Mouse (Mus musculus): ENCODE measurements around the gene Olfr1392. TPM values are rescaled to one million over a fixed set of nuclear protein-coding genes. Genes with fewer than 3 reads are reported as not detected.

The Olfr1392 gene
- polyA plus RNA-seq, 1 experiment: 0.11 TPM

DNA sequence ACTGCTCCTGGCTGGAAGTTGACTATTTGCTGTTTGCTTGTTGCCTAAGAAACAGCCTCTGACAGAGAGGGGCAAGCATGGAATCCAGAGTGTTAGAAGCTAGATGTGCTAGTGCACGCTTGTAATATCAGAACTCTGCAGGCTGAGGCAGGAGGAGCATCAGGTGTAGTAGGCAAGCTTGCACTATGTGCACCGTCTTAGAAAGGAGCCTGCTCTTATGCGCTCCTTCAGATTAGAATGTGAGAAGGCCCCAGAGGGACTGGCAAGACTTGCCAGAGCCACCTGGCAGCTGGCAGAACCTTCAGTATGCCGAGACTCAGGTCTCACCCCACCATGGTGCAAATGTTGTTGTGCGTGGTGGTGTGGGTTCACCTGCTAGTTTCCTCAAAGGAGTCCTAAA is 33.0 kb upstream of the Olfr1392 start:
- Histone ChIP-seq H3K4me1 (ENCODE audit: control insufficient read depth, insufficient read depth, insufficient read length, low read length) (peaks cover 33% of the 10 kb centered on the region), H3K4me3 (ENCODE audit: low read depth, low read length) (peak overlapping the region; percentile 24), H3K27ac (ENCODE audit: insufficient read depth, low read depth, low read length) (no peak overlapping the region), H3K36me3 (ENCODE audit: control insufficient read depth, insufficient read depth, low read length) (peaks cover 27% of the 10 kb centered on the region), H3K27me3 (ENCODE audit: control insufficient read depth, insufficient read depth, low read length) (no peaks in the 10 kb centered on the region)
- no peak for TF ChIP-seq POLR2A (IDR thresholded peaks at IDR 0.05; ENCODE audit: low read depth, low read length)
- no peak for TF ChIP-seq CTCF (IDR thresholded peaks at IDR 0.05; ENCODE audit: extremely low read depth, insufficient read length, insufficient replicate concordance, low read depth, low read length)
- WGBS: 73% methylated on average over 5 of the region's 5 CpGs

DNA sequence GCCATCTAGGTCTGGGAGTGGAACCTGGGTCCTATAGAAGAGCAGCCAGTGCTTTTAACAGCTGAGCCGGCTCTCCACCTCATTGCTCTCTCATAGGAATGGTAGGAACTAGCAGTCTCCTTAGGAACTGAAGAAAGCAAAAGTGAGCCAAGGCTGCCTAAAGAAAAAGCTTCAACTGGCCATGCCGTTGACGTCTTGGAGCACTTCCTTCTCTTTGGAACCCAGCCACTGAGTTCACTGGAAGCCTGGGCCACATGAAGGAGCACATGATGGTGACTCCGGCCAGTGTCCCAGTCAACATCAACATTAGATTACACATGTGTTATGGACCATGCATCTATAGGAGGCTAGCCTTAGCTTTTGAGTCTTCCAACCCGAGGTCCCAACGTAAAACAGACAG is 32.0 kb upstream of the Olfr1392 start:
- Histone ChIP-seq H3K27ac (ENCODE audit: insufficient read depth, low read depth, low read length) (no peak overlapping the region), H3K27me3 (ENCODE audit: control insufficient read depth, insufficient read depth, low read length) (no peaks in the 10 kb centered on the region), H3K4me3 (ENCODE audit: low read depth, low read length) (no peak overlapping the region), H3K4me1 (ENCODE audit: control insufficient read depth, insufficient read depth, insufficient read length, low read length) (peaks cover 28% of the 10 kb centered on the region), H3K36me3 (ENCODE audit: control insufficient read depth, insufficient read depth, low read length) (peaks cover 30% of the 10 kb centered on the region)
- no peak for TF ChIP-seq CTCF (IDR thresholded peaks at IDR 0.05; ENCODE audit: extremely low read depth, insufficient read length, insufficient replicate concordance, low read depth, low read length)
- no peak for TF ChIP-seq POLR2A (IDR thresholded peaks at IDR 0.05; ENCODE audit: low read depth, low read length)
- 68% methylated on average over 6 of the region's 6 CpGs for WGBS

GRCm38 (mm10) chr11:49259296-49259695 is 25.8 kb upstream of the Olfr1392 start:
- H3K27me3 ChIP-seq (ENCODE audit: control insufficient read depth, insufficient read depth, low read length): no peaks in the 10 kb centered on the region
- peaks cover 33% of the 10 kb centered on the region for H3K4me1 ChIP-seq (ENCODE audit: control insufficient read depth, insufficient read depth, insufficient read length, low read length)
- H3K4me3 ChIP-seq (ENCODE audit: low read depth, low read length): no peak overlapping the region
- no peak for TF ChIP-seq POLR2A (IDR thresholded peaks at IDR 0.05; ENCODE audit: low read depth, low read length)
- TF ChIP-seq CTCF (IDR thresholded peaks at IDR 0.05; ENCODE audit: extremely low read depth, insufficient read length, insufficient replicate concordance, low read depth, low read length): no peak
- 31% methylated on average over 2 of the region's 2 CpGs for WGBS
- H3K27ac ChIP-seq (ENCODE audit: insufficient read depth, low read depth, low read length): peak overlapping the region; percentile 43; the same call in 1 of the 2 replicates
- peaks cover 40% of the 10 kb centered on the region for H3K36me3 ChIP-seq (ENCODE audit: control insufficient read depth, insufficient read depth, low read length)

DNA sequence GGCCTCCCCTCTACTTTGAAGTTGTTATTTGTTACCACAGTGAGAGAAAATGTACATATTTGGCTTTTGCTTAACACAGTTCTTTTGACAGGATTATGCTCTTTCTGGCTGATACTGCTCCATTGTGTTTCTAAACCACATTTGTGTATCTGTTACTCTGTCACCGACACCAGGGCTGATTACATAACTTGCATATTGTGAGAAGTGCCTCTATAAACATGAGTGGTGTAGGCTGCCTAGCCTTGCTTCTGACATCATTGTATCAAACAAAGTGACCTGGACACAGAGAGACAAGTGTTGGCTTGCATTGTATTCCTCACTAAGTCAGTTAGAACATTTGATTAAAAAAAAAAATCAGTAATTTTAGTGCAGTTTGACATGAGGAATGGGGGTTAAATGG is 25.3 kb upstream of the Olfr1392 start:
- 7% methylated on average over 1 of the region's 1 CpGs for WGBS
- Histone ChIP-seq H3K4me3 (ENCODE audit: low read depth, low read length) (no peak overlapping the region), H3K27ac (ENCODE audit: insufficient read depth, low read depth, low read length) (peak overlapping the region; percentile 43; the same call in 1 of the 2 replicates), H3K4me1 (ENCODE audit: control insufficient read depth, insufficient read depth, insufficient read length, low read length) (peaks cover 36% of the 10 kb centered on the region), H3K27me3 (ENCODE audit: control insufficient read depth, insufficient read depth, low read length) (no peaks in the 10 kb centered on the region), H3K36me3 (ENCODE audit: control insufficient read depth, insufficient read depth, low read length) (peaks cover 38% of the 10 kb centered on the region)
- no peak for TF ChIP-seq CTCF (IDR thresholded peaks at IDR 0.05; ENCODE audit: extremely low read depth, insufficient read length, insufficient replicate concordance, low read depth, low read length)

- TF ChIP-seq CTCF (IDR thresholded peaks at IDR 0.05; ENCODE audit: extremely low read depth, insufficient read length, insufficient replicate concordance, low read depth, low read length) (no peak), POLR2A (IDR thresholded peaks at IDR 0.05; ENCODE audit: low read depth, low read length) (no peak)
- Histone ChIP-seq H3K4me1 (ENCODE audit: control insufficient read depth, insufficient read depth, insufficient read length, low read length) (peaks cover 36% of the 10 kb centered on the region), H3K36me3 (ENCODE audit: control insufficient read depth, insufficient read depth, low read length) (peaks cover 35% of the 10 kb centered on the region), H3K4me3 (ENCODE audit: low read depth, low read length) (no peak overlapping the region), H3K27ac (ENCODE audit: insufficient read depth, low read depth, low read length) (peak overlapping the region; percentile 8; the same call in 1 of the 2 replicates), H3K27me3 (ENCODE audit: control insufficient read depth, insufficient read depth, low read length) (no peaks in the 10 kb centered on the region)
- 65% methylated on average over 21 of the region's 21 CpGs for WGBS
Observed at GRCm38 (mm10) chr11:49260598-49261312, 24.3 kb upstream of the Olfr1392 start.

GRCm38 (mm10) chr11:49261313-49261855 is 23.7 kb upstream of the Olfr1392 start:
- Histone ChIP-seq H3K4me3 (ENCODE audit: low read depth, low read length) (no peak overlapping the region), H3K4me1 (ENCODE audit: control insufficient read depth, insufficient read depth, insufficient read length, low read length) (peaks cover 36% of the 10 kb centered on the region), H3K27me3 (ENCODE audit: control insufficient read depth, insufficient read depth, low read length) (no peaks in the 10 kb centered on the region), H3K27ac (ENCODE audit: insufficient read depth, low read depth, low read length) (peak overlapping the region; percentile 25), H3K36me3 (ENCODE audit: control insufficient read depth, insufficient read depth, low read length) (peaks cover 36% of the 10 kb centered on the region)
- TF ChIP-seq CTCF (IDR thresholded peaks at IDR 0.05; ENCODE audit: extremely low read depth, insufficient read length, insufficient replicate concordance, low read depth, low read length): no peak
- TF ChIP-seq POLR2A (IDR thresholded peaks at IDR 0.05; ENCODE audit: low read depth, low read length): no peak
- 58% methylated on average over 14 of the region's 14 CpGs for WGBS

DNA sequence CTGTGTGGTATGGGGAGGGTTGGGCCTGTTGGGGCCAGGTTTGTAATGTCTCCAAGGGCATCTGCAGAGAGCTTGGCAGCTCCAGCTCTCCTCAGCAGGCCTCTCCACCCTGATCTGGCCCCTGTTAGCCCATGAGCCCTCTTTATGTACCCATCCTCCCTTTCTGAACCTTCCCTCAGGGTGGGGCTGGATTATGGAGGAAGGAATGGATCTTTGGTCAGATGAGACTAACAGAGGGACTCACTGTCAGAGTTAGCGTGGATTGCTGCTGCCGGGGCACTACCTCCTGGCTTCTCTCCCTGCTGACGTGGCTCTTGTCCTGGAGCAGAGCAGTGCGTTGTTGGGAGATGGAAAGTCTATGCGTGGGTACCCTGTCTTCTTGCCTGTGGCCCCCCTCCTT is 22.8 kb upstream of the Olfr1392 start:
- H3K4me3 ChIP-seq (ENCODE audit: low read depth, low read length): no peak overlapping the region
- H3K36me3 ChIP-seq (ENCODE audit: control insufficient read depth, insufficient read depth, low read length): peaks cover 37% of the 10 kb centered on the region
- 75% methylated on average over 5 of the region's 5 CpGs for WGBS
- TF ChIP-seq CTCF (IDR thresholded peaks at IDR 0.05; ENCODE audit: extremely low read depth, insufficient read length, insufficient replicate concordance, low read depth, low read length) (no peak), POLR2A (IDR thresholded peaks at IDR 0.05; ENCODE audit: low read depth, low read length) (no peak)
- peak overlapping the region; percentile 25; the same call in 1 of the 2 replicates for H3K27ac ChIP-seq (ENCODE audit: insufficient read depth, low read depth, low read length)
- no peaks in the 10 kb centered on the region for H3K27me3 ChIP-seq (ENCODE audit: control insufficient read depth, insufficient read depth, low read length)
- peaks cover 33% of the 10 kb centered on the region for H3K4me1 ChIP-seq (ENCODE audit: control insufficient read depth, insufficient read depth, insufficient read length, low read length)

Data from small intestine, adult 2 months (tissue).